Mouse (Mus musculus): Measurements from ENCODE around the gene Meis2. TPM values are rescaled to one million over a fixed set of nuclear protein-coding genes. Genes with fewer than 3 reads are reported as not detected.

Gene Meis2
- polyA plus RNA-seq, 1 experiment from 2014 or later = 72.6 TPM

DNA sequence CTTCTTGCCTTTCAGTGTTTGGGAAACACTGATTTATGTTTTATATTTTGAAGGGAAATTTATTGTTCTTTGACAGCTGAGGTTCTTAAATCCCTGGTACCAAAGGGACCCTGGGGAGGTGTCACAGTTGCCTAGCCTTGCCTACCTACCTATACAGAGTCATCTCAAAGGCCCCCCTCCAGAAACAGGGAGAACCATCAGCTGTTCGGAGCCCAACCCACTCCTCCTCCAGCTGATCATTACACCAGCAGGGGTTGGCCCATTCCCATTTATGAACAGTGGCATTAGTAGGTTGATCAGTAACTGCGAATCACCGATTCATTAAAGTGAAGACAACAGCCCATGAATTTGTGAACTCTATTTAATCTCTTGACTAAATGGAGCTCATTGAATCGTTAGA lies 176.4 kb downstream of the Meis2 start:
- H3K4me1 ChIP-seq (ENCODE audit: insufficient read depth, low read length) = peaks cover 39% of the 10 kb centered on the region
- peak; percentile 57; the same call in 1 of the 2 replicates for ATAC-seq (ENCODE audit: low FRiP score, low TSS enrichment)
- peaks cover 10% of the 10 kb centered on the region; the same call in 1 of the 2 replicates for H3K36me3 ChIP-seq (ENCODE audit: insufficient read depth, low read length)
- H3K9ac ChIP-seq (replicated peaks; ENCODE audit: low read length) = no peak overlapping the region
- no peaks in the 10 kb centered on the region for H3K27me3 ChIP-seq (ENCODE audit: insufficient read depth, low read length)
- H3K4me2 ChIP-seq (replicated peaks; ENCODE audit: low read depth, low read length) = no peak overlapping the region
- no peak overlapping the region; the same call in 1 of the 2 replicates for H3K27ac ChIP-seq (ENCODE audit: low read length)
- H3K4me3 ChIP-seq (ENCODE audit: low read length) = no peak overlapping the region
- no peaks in the 10 kb centered on the region for H3K9me3 ChIP-seq (ENCODE audit: low read length)
- 71% methylated on average over 4 of the region's 4 CpGs for WGBS

DNA sequence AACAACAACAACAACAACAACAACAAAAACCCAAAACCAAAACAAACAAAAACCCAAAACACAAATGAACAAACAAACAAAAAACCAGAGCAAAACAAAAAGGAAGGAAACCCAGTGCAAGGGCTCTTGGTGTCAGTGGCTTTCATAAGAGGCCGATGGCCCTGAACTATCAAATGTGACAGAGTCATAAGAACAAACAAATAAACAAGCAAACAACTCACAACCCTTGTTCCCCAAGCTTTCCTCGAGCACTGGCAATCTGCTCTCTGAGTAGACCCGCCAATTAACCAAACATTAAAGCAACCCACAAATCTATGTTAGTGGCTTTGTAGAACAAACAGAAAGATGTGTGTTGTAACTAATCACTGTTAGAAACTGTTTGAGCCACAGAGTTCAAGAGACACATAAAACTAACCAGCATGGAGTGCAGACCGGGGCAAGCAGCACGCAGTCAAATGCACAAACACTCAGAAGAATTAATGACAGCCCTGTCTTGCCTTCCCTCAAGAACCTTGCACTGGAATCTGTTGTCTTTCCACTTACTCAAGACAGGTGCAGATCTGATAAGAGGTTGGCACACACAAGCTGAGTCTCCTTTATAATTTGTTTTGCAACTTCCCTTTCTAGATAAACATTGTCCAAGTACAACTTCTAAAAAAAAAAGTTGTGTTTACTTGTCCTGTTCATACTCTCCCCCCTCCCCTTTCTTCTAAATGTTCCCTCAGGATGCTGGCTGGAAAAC lies 177.1 kb downstream of the Meis2 start:
- H3K27ac ChIP-seq (ENCODE audit: low read length) = no peak overlapping the region
- H3K4me3 ChIP-seq (ENCODE audit: low read length) = no peak overlapping the region
- no peaks in the 10 kb centered on the region for H3K27me3 ChIP-seq (ENCODE audit: insufficient read depth, low read length)
- H3K4me2 ChIP-seq (replicated peaks; ENCODE audit: low read depth, low read length) = no peak overlapping the region
- H3K36me3 ChIP-seq (ENCODE audit: insufficient read depth, low read length) = peaks cover 10% of the 10 kb centered on the region; the same call in 1 of the 2 replicates
- peaks cover 38% of the 10 kb centered on the region for H3K4me1 ChIP-seq (ENCODE audit: insufficient read depth, low read length)
- H3K9ac ChIP-seq (replicated peaks; ENCODE audit: low read length) = no peak overlapping the region
- ATAC-seq (ENCODE audit: low FRiP score, low TSS enrichment) = no peak
- no peaks in the 10 kb centered on the region for H3K9me3 ChIP-seq (ENCODE audit: low read length)
- 39% methylated on average over 5 of the region's 5 CpGs for WGBS

DNA sequence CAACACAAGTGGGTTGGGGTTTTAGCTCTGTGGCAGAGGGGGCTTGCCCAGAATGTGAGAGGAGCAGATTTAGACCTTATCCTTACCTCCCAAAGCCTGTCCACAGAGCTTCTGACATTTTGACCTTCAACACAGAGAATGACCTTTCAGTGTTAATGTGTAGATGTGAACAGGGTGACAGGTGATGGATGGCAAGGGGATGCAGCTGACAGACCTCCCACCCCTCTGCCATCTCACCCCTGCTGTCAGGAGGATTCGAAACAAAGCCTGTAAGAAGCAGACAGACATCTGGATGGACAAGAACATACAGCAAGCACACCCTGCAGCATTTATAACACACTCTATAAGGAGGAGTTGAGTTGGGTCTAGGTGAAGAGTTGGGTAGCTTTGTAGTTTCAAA lies 178.0 kb downstream of the Meis2 start:
- Histone ChIP-seq H3K27ac (ENCODE audit: low read length) (no peak overlapping the region), H3K4me2 (replicated peaks; ENCODE audit: low read depth, low read length) (no peak overlapping the region), H3K27me3 (ENCODE audit: insufficient read depth, low read length) (no peaks in the 10 kb centered on the region), H3K4me1 (ENCODE audit: insufficient read depth, low read length) (peaks cover 36% of the 10 kb centered on the region), H3K4me3 (ENCODE audit: low read length) (no peak overlapping the region), H3K36me3 (ENCODE audit: insufficient read depth, low read length) (peaks cover 10% of the 10 kb centered on the region; the same call in 1 of the 2 replicates), H3K9ac (replicated peaks; ENCODE audit: low read length) (no peak overlapping the region), H3K9me3 (ENCODE audit: low read length) (no peaks in the 10 kb centered on the region)
- WGBS = 48% methylated on average over 1 of the region's 1 CpGs
- no peak for ATAC-seq (ENCODE audit: low FRiP score, low TSS enrichment)

DNA sequence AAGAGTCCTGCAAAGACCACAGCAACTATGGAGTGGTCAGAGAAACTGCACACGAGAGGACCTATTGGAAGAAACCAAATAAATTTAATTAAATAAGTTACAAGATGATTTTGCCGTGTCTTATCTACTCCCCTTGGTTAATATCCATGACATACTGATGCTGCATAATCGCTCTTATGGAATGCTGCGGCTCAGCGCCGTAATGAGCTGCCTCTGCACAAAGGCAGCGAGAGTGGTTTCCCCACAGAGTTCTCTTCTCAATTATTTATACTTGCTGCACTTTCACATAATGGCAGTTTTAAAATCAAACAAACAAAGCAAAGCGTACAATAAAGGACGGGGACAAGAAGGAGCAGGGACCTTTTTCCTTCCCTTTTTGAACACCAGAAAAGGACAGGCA lies 181.5 kb downstream of the Meis2 start:
- ATAC-seq (ENCODE audit: low FRiP score, low TSS enrichment) = no peak
- 64% methylated on average over 9 of the region's 9 CpGs for WGBS

DNA sequence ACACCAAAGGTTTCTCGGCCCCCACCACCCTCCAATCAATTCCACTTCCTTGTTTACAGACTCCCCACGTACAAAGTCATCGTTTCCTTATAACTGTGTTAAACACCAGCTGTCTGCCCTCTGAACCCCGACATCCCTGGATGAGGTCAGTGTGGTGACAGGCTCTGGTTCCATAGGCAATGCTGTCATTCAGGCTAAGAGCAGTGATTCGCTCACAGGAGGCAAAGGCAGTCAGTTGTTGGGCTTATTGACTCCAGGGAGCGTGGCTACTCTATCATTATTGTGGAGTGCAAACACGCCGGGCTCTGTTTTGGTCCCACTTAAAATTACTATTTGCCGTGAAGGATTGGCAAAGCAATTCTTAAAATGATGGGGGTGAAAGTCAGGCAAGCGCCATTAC lies 182.1 kb downstream of the Meis2 start:
- no peak for ATAC-seq (ENCODE audit: low FRiP score, low TSS enrichment)
- H3K4me2 ChIP-seq (replicated peaks; ENCODE audit: low read depth, low read length) = no peak overlapping the region
- H3K4me3 ChIP-seq (ENCODE audit: low read length) = no peak overlapping the region
- 70% methylated on average over 10 of the region's 10 CpGs for WGBS
- H3K36me3 ChIP-seq (ENCODE audit: insufficient read depth, low read length) = peaks cover 9% of the 10 kb centered on the region; the same call in 1 of the 2 replicates
- H3K27me3 ChIP-seq (ENCODE audit: insufficient read depth, low read length) = no peaks in the 10 kb centered on the region
- H3K27ac ChIP-seq (ENCODE audit: low read length) = no peak overlapping the region
- no peak overlapping the region for H3K9ac ChIP-seq (replicated peaks; ENCODE audit: low read length)
- H3K9me3 ChIP-seq (ENCODE audit: low read length) = no peaks in the 10 kb centered on the region
- peaks cover 15% of the 10 kb centered on the region for H3K4me1 ChIP-seq (ENCODE audit: insufficient read depth, low read length)

More for the DNA sequence above, 181.5 kb downstream of the Meis2 start:
- H3K4me3 ChIP-seq (ENCODE audit: low read length) = no peak overlapping the region
- H3K36me3 ChIP-seq (ENCODE audit: insufficient read depth, low read length) = peaks cover 10% of the 10 kb centered on the region; the same call in 1 of the 2 replicates
- H3K9ac ChIP-seq (replicated peaks; ENCODE audit: low read length) = no peak overlapping the region
- H3K4me2 ChIP-seq (replicated peaks; ENCODE audit: low read depth, low read length) = no peak overlapping the region
- H3K9me3 ChIP-seq (ENCODE audit: low read length) = no peaks in the 10 kb centered on the region
- no peaks in the 10 kb centered on the region for H3K27me3 ChIP-seq (ENCODE audit: insufficient read depth, low read length)
- no peak overlapping the region for H3K27ac ChIP-seq (ENCODE audit: low read length)
- peaks cover 21% of the 10 kb centered on the region for H3K4me1 ChIP-seq (ENCODE audit: insufficient read depth, low read length)

DNA sequence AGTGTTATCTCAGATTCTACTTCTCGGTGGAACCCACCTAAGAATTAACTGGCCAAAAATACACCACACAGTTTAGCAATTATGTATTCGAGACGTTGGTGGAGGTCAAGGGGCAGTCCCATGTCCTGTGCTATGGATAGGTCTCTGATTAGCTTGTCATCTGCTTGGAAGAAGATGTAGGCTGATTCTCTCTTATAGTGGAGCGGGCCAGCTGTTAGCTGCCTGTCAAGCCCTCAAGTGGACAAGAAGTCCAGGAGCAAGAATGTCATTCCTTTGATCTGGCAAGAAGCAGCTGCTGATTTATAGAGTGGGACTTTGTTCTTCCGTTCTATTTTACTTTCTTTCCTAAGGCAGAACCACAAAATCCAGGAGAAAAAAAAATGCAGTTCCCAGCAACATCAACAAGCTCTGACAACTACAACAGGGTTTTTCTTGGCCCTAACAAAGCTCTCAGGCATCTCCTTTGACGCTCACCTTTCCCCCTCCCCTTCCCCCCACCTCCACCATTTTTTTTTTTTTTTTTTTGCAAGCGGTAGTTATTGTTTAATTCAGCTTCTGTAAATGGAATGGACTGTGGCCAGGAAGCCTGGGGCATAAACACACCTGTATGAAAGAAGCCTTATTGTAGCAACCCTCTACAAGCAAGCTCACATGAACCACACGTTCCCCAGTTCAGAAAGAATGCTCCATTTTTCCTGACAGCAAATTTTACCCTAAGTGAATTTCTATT lies 189.7 kb downstream of the Meis2 start:
- 40% methylated on average over 8 of the region's 8 CpGs for WGBS
- H3K4me2 ChIP-seq (replicated peaks; ENCODE audit: low read depth, low read length) = no peak overlapping the region
- no peaks in the 10 kb centered on the region for H3K9me3 ChIP-seq (ENCODE audit: low read length)
- H3K4me3 ChIP-seq (ENCODE audit: low read length) = no peak overlapping the region
- peaks cover 38% of the 10 kb centered on the region for H3K4me1 ChIP-seq (ENCODE audit: insufficient read depth, low read length)
- ATAC-seq (ENCODE audit: low FRiP score, low TSS enrichment) = peak; percentile 60; the same call in 1 of the 2 replicates
- no peak overlapping the region for H3K9ac ChIP-seq (replicated peaks; ENCODE audit: low read length)
- no peaks in the 10 kb centered on the region for H3K27me3 ChIP-seq (ENCODE audit: insufficient read depth, low read length)
- H3K27ac ChIP-seq (ENCODE audit: low read length) = 0 out of 2 replicates have a peak overlapping the region, but pooled peaks have one; percentile 46
- no peaks in the 10 kb centered on the region for H3K36me3 ChIP-seq (ENCODE audit: insufficient read depth, low read length)

DNA sequence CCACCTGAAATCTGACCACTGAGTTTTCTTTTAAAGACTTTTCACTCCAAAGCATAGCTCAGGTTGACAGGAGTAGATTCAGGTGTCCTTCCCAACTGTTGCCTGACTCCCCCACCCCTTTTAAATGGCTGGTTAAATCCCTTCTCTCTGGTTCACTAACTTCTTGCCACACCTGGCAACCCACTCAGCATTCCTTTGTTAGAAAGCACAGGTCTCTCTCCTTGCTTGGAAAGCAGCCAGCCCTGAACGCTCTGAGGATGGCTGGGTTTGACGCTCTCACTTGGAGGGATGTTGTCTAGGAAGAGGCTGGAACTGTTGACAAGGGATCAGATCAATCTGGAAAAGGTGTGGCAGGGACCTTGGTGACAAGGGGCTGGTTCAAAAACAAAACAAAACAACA lies 192.8 kb downstream of the Meis2 start:
- Histone ChIP-seq H3K9ac (replicated peaks; ENCODE audit: low read length) (no peak overlapping the region), H3K4me1 (ENCODE audit: insufficient read depth, low read length) (peaks cover 61% of the 10 kb centered on the region), H3K9me3 (ENCODE audit: low read length) (no peaks in the 10 kb centered on the region), H3K36me3 (ENCODE audit: insufficient read depth, low read length) (0 out of 2 replicates have a peak, but pooled peaks cover 5% of the 10 kb centered on the region), H3K27me3 (ENCODE audit: insufficient read depth, low read length) (no peaks in the 10 kb centered on the region), H3K4me3 (ENCODE audit: low read length) (no peak overlapping the region), H3K27ac (ENCODE audit: low read length) (peak overlapping the region; percentile 35), H3K4me2 (replicated peaks; ENCODE audit: low read depth, low read length) (peak overlapping the region; percentile 6; the same call in 1 of the 2 replicates)
- WGBS = 14% methylated on average over 2 of the region's 2 CpGs
- peak; percentile 70 for ATAC-seq (ENCODE audit: low FRiP score, low TSS enrichment)

DNA sequence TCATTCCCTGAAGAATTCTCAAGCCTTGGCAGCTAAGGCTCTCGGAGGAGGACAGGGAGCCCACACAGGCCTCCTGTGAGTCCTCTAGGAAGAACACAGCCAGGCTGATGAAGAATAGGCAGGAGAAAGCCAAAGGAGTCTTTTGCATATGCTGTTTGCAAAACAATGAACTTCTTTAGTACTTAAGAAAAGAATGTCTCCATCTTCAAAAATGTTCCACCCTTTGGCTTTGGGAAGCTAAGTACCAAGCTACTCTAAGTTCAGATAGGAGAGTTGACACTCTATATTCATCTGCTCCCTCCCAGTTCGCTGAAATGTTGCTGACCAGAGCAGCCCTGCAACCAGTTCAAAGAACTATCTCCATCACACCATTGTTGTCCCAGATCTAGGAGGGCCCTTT lies 195.7 kb downstream of the Meis2 start:
- H3K36me3 ChIP-seq (ENCODE audit: insufficient read depth, low read length) = peaks cover 22% of the 10 kb centered on the region
- peaks cover 38% of the 10 kb centered on the region for H3K4me1 ChIP-seq (ENCODE audit: insufficient read depth, low read length)
- no peaks in the 10 kb centered on the region for H3K9me3 ChIP-seq (ENCODE audit: low read length)
- no peaks in the 10 kb centered on the region for H3K27me3 ChIP-seq (ENCODE audit: insufficient read depth, low read length)
- 43% methylated on average over 2 of the region's 2 CpGs for WGBS
- no peak overlapping the region for H3K4me3 ChIP-seq (ENCODE audit: low read length)
- H3K4me2 ChIP-seq (replicated peaks; ENCODE audit: low read depth, low read length) = no peak overlapping the region
- ATAC-seq (ENCODE audit: low FRiP score, low TSS enrichment) = no peak
- peak overlapping the region; percentile 69 for H3K27ac ChIP-seq (ENCODE audit: low read length)
- H3K9ac ChIP-seq (replicated peaks; ENCODE audit: low read length) = no peak overlapping the region

DNA sequence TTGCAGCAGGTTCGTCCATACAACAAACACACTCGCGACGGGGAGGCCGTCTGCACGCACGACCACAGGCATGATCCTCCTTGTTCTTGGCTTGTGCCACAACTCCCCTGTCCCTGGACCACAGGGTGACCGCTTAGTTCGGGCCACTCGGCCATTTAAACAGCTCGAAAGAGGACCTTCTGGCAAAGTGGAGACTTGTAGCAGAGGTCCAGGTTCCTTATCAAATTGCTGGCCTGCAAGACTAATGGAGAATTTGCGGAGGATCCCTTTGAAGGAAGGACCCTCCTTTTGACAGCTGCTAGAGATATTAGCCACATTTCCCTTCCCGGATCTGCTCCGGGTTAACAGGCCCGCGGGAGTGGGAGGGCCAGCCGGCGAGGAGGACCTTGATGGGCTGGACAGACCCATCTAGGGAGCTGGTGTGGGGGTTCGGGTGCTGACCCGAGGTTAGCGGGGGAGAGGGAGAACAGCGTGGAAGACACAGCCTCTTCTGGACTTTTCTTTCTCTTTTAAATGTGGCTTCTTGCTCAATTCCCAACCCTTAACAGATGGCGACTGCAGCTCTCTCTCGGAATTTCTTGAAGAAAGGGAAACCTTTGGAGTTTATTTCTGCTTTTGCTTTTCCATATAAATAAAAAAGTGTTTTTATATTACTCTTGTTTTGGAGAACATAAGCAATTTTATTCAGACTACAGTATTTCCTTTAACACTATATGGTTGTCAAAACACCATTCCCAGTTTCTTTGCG lies 204.9 kb downstream of the Meis2 start:
- peak overlapping the region; percentile 95 for H3K27ac ChIP-seq (ENCODE audit: low read length)
- no peaks in the 10 kb centered on the region for H3K9me3 ChIP-seq (ENCODE audit: low read length)
- peaks cover 10% of the 10 kb centered on the region; the same call in 1 of the 2 replicates for H3K36me3 ChIP-seq (ENCODE audit: insufficient read depth, low read length)
- WGBS = 3% methylated on average over 25 of the region's 25 CpGs
- peak; percentile 50; the same call in 1 of the 2 replicates for ATAC-seq (ENCODE audit: low FRiP score, low TSS enrichment)
- H3K4me1 ChIP-seq (ENCODE audit: insufficient read depth, low read length) = peaks cover 43% of the 10 kb centered on the region
- H3K9ac ChIP-seq (replicated peaks; ENCODE audit: low read length) = peak overlapping the region; percentile 61
- peak overlapping the region; percentile 39 for H3K4me3 ChIP-seq (ENCODE audit: low read length)
- peak overlapping the region; percentile 63 for H3K4me2 ChIP-seq (replicated peaks; ENCODE audit: low read depth, low read length)
- 0 out of 2 replicates have a peak, but pooled peaks cover 2% of the 10 kb centered on the region for H3K27me3 ChIP-seq (ENCODE audit: insufficient read depth, low read length)
